15 mouse cellular contexts compared by ENCODE assay signal in the genomic region with DNA sequence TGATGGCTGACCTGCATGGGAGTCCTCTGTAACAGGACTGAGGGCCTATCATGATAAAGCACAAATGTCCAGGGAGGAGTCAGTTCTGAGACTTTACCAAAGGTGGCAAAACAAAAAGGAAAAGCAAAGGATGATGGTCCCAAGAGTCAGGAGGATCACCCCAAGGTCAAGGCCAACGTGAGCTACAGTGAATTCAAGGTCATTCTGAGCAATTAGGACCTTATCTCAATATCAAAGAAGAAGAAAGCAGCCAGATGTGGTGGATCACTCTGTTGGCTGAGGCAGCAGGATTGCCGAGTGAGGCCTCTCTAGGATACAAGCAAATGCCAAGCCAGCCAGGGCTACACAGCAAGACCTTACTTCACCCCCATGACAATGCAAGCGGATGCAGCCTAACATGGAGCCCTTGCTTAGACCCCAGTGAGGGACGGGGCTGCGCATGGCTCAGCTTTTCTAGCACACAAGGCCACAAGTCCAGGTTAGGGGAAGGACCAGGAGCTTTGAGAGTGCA. TPM values are rescaled to one million over a fixed set of nuclear protein-coding genes. Genes with fewer than 3 reads are reported as not detected.
DNase-seq lines count a peak whose midpoint lies in the region; ATAC-seq and TF ChIP-seq lines count a peak whose summit lies in the region.
"Had no signal": no experiment of that assay in that cellular context is flagged by ENCODE, and none has a peak within 500 bp of the region (broad histone marks: within the 10 kb centered on the region; RNA-seq: fewer than 3 reads in every experiment).

No protein-coding gene starts in this region.

- H3K27ac ChIP-seq in kidney, adult 2 months (ENCODE audit: insufficient read depth, low read depth, low read length) = peak overlapping the region; percentile 88
- H3K27ac ChIP-seq in ES-Bruce4 (ENCODE audit: insufficient read depth, low read length) = peak overlapping the region; percentile 55
- H3K27ac ChIP-seq in intestine, embryonic 15.5 days = peak overlapping the region; percentile 83
- H3K27ac ChIP-seq in midbrain, embryonic 11.5 days (ENCODE audit: low read depth, low read length) = no peak overlapping the region
- H3K27ac ChIP-seq: midbrain, embryonic 15.5 days; neural tube, embryonic 13.5 days had no signal

- peak overlapping the region; percentile 30; the same call in 1 of the 2 replicates for H3K4me2 ChIP-seq in intestine, embryonic 15.5 days (replicated peaks)
- no peak overlapping the region for H3K4me2 ChIP-seq in midbrain, embryonic 11.5 days
- H3K4me2 ChIP-seq: midbrain, embryonic 15.5 days; neural tube, embryonic 13.5 days had no signal

- WGBS in kidney, adult 2 months = 67% methylated on average over 5 of the region's 5 CpGs
- 65% methylated on average over 5 of the region's 5 CpGs for WGBS in intestine, embryonic 15.5 days
- WGBS in midbrain, embryonic 11.5 days = 82% methylated on average over 5 of the region's 5 CpGs

- no peaks in the 10 kb centered on the region for H3K9me3 ChIP-seq in ES-Bruce4 (replicated peaks; ENCODE audit: control insufficient read depth, insufficient read depth, low read length, poor library complexity, severe bottlenecking)
- no peaks in the 10 kb centered on the region for H3K9me3 ChIP-seq in intestine, embryonic 15.5 days
- no peaks in the 10 kb centered on the region for H3K9me3 ChIP-seq in midbrain, embryonic 11.5 days (ENCODE audit: control insufficient read depth, low read length)
- H3K9me3 ChIP-seq: midbrain, embryonic 15.5 days; neural tube, embryonic 13.5 days had no signal

- TF ChIP-seq EP300 in ES-Bruce4 (IDR thresholded peaks at IDR 0.05; ENCODE audit: insufficient read depth, low read depth, low read length) = peak; percentile 91

- DNase-seq in kidney, adult 2 months = no peak
- no peak for DNase-seq in kidney, postnatal 14 days
- peak; percentile 14 for DNase-seq in 416B (ENCODE audit: low read depth)
- no peak for DNase-seq in midbrain, embryonic 11.5 days (ENCODE audit: low spot score, missing footprints)
- DNase-seq in Muller cell, postnatal 12 days (ENCODE audit: inconsistent ontology term) = no peak
- DNase-seq: cerebellum, postnatal 10 days; right cerebral cortex, adult 18-20 months had no signal

- H3K27me3 ChIP-seq in kidney, adult 2 months (replicated peaks; ENCODE audit: control insufficient read depth, insufficient read depth, low read length) = no peaks in the 10 kb centered on the region
- no peaks in the 10 kb centered on the region for H3K27me3 ChIP-seq in ES-Bruce4 (ENCODE audit: control insufficient read depth, insufficient read depth, low read length, poor library complexity, severe bottlenecking)
- no peaks in the 10 kb centered on the region for H3K27me3 ChIP-seq in intestine, embryonic 15.5 days (replicated peaks)
- no peaks in the 10 kb centered on the region for H3K27me3 ChIP-seq in midbrain, embryonic 11.5 days (ENCODE audit: control insufficient read depth, insufficient read depth, low read length)
- H3K27me3 ChIP-seq: midbrain, embryonic 15.5 days; neural tube, embryonic 13.5 days had no signal

- no peak overlapping the region for H3K4me3 ChIP-seq in kidney, adult 2 months (ENCODE audit: insufficient read depth, low read depth, low read length)
- H3K4me3 ChIP-seq in ES-Bruce4 (ENCODE audit: low read depth, low read length) = no peak overlapping the region
- H3K4me3 ChIP-seq in intestine, embryonic 15.5 days (replicated peaks) = no peak overlapping the region
- H3K4me3 ChIP-seq in midbrain, embryonic 11.5 days (ENCODE audit: low read depth, low read length) = no peak overlapping the region
- H3K4me3 ChIP-seq: erythroblast, embryonic 14.5 days; midbrain, embryonic 15.5 days; neural tube, embryonic 13.5 days had no signal

- no peak for TF ChIP-seq CTCF in kidney, adult 2 months (conservative IDR thresholded peaks at IDR 0.05; ENCODE audit: insufficient read depth, insufficient read length, low read depth, low read length)
- no peak for TF ChIP-seq CTCF in ES-Bruce4 (IDR thresholded peaks at IDR 0.05; ENCODE audit: low read depth, low read length)

- peaks cover 69% of the 10 kb centered on the region for H3K4me1 ChIP-seq in kidney, adult 2 months (ENCODE audit: control insufficient read depth, insufficient read depth, low read length)
- peaks cover 21% of the 10 kb centered on the region for H3K4me1 ChIP-seq in ES-Bruce4 (ENCODE audit: control insufficient read depth, insufficient read depth, low read length)
- H3K4me1 ChIP-seq in intestine, embryonic 15.5 days (replicated peaks) = peaks cover 73% of the 10 kb centered on the region
- no peaks in the 10 kb centered on the region for H3K4me1 ChIP-seq in midbrain, embryonic 11.5 days (ENCODE audit: control insufficient read depth, insufficient read depth, low read length)

- H3K36me3 ChIP-seq in kidney, adult 2 months (ENCODE audit: control insufficient read depth, insufficient read depth, low read length) = no peaks in the 10 kb centered on the region
- no peaks in the 10 kb centered on the region for H3K36me3 ChIP-seq in ES-Bruce4 (ENCODE audit: control insufficient read depth, insufficient read depth, low read length, poor library complexity, severe bottlenecking)
- H3K36me3 ChIP-seq in intestine, embryonic 15.5 days = 0 out of 2 replicates have a peak, but pooled peaks cover 6% of the 10 kb centered on the region
- H3K36me3 ChIP-seq in midbrain, embryonic 11.5 days (ENCODE audit: control insufficient read depth, insufficient read depth, low read length) = no peaks in the 10 kb centered on the region
- H3K36me3 ChIP-seq: midbrain, embryonic 15.5 days; neural tube, embryonic 13.5 days had no signal

- no peak overlapping the region for H3K9ac ChIP-seq in ES-Bruce4 (ENCODE audit: low read depth, poor library complexity, severe bottlenecking)
- no peak overlapping the region for H3K9ac ChIP-seq in intestine, embryonic 15.5 days
- no peak overlapping the region for H3K9ac ChIP-seq in midbrain, embryonic 11.5 days (ENCODE audit: low read length)
- H3K9ac ChIP-seq: midbrain, embryonic 15.5 days had no signal

- TF ChIP-seq POLR2A in kidney, adult 2 months (IDR thresholded peaks at IDR 0.05; ENCODE audit: low read depth, low read length) = no peak
- TF ChIP-seq POLR2A in ES-Bruce4 (IDR thresholded peaks at IDR 0.05; ENCODE audit: insufficient read depth, low read length) = no peak

- ATAC-seq in intestine, embryonic 15.5 days = no peak
- no peak for ATAC-seq in midbrain, embryonic 11.5 days (ENCODE audit: low FRiP score)
- ATAC-seq: midbrain, embryonic 15.5 days had no signal

RNA-seq across cellular contexts. Expression of a gene that starts 19.3 kb away (rescaled TPM):
- 67.0 and 79.0 TPM in 2 replicates for polyA plus RNA-seq in kidney, adult 2 months (2012; rRNA removed)
- polyA plus RNA-seq in ES-Bruce4 (2011; ENCODE audit: insufficient read depth, insufficient read length, low read depth, missing spikeins) = 86.0 and 94.1 TPM in 2 replicates
- polyA plus RNA-seq in intestine, embryonic 15.5 days (2015; fragmentation: Nextera tagmentation; extraction: Ambion mirVana) = 18.9 and 19.5 TPM in 2 replicates
- 23.8 and 27.8 TPM in 2 replicates for polyA plus RNA-seq in midbrain, embryonic 11.5 days (2014; fragmentation: Nextera tagmentation; extraction: Ambion mirVana)

RNA-seq across cellular contexts. Expression of a gene that starts 19.4 kb away (rescaled TPM):
- 36.9 and 41.8 TPM in 2 replicates for polyA plus RNA-seq in kidney, adult 2 months (2012; rRNA removed)
- polyA plus RNA-seq in ES-Bruce4 (2011; ENCODE audit: insufficient read depth, insufficient read length, low read depth, missing spikeins) = 64.4 and 75.1 TPM in 2 replicates
- polyA plus RNA-seq in intestine, embryonic 15.5 days (2015; fragmentation: Nextera tagmentation; extraction: Ambion mirVana) = 51.7 and 53.1 TPM in 2 replicates
- 29.6 and 32.5 TPM in 2 replicates for polyA plus RNA-seq in midbrain, embryonic 11.5 days (2014; fragmentation: Nextera tagmentation; extraction: Ambion mirVana)

RNA-seq across cellular contexts. Expression of a gene that starts 31.5 kb away (rescaled TPM):
- polyA plus RNA-seq in kidney, adult 2 months (2012; rRNA removed) = 57.2 and 85.4 TPM in 2 replicates
- 4.5 and 6.4 TPM in 2 replicates for polyA plus RNA-seq in ES-Bruce4 (2011; ENCODE audit: insufficient read depth, insufficient read length, low read depth, missing spikeins)
- not detected in 2 replicates for polyA plus RNA-seq in intestine, embryonic 15.5 days (2015; fragmentation: Nextera tagmentation; extraction: Ambion mirVana)
- not detected in 2 replicates for polyA plus RNA-seq in midbrain, embryonic 11.5 days (2014; fragmentation: Nextera tagmentation; extraction: Ambion mirVana)
- polyA plus RNA-seq: heart, embryonic 14.5 days; neural tube, embryonic 13.5 days had no signal

RNA-seq across cellular contexts. Expression of a gene that starts 37.9 kb away (rescaled TPM):
- 12.4 and 13.3 TPM in 2 replicates for polyA plus RNA-seq in kidney, adult 2 months (2012; rRNA removed)
- polyA plus RNA-seq in ES-Bruce4 (2011; ENCODE audit: insufficient read depth, insufficient read length, low read depth, missing spikeins) = not detected in 2 replicates
- polyA plus RNA-seq in intestine, embryonic 15.5 days (2015; fragmentation: Nextera tagmentation; extraction: Ambion mirVana) = 33.3 and 122 TPM in 2 replicates
- polyA plus RNA-seq in midbrain, embryonic 11.5 days (2014; fragmentation: Nextera tagmentation; extraction: Ambion mirVana) = not detected in 2 replicates
- polyA plus RNA-seq: erythroblast, embryonic 14.5 days; frontal cortex, adult 2 months; heart, embryonic 14.5 days; midbrain, embryonic 15.5 days; neural tube, embryonic 13.5 days had no signal

RNA-seq across cellular contexts. Expression of a gene that starts 52.5 kb away (rescaled TPM):
- not detected in 2 replicates for polyA plus RNA-seq in kidney, adult 2 months (2012; rRNA removed)
- polyA plus RNA-seq in ES-Bruce4 (2011; ENCODE audit: insufficient read depth, insufficient read length, low read depth, missing spikeins) = 1.4 and 1.8 TPM in 2 replicates
- polyA plus RNA-seq in intestine, embryonic 15.5 days (2015; fragmentation: Nextera tagmentation; extraction: Ambion mirVana) = 0.06 TPM in 1 of 2 replicates, not detected in the other
- not detected in 2 replicates for polyA plus RNA-seq in midbrain, embryonic 11.5 days (2014; fragmentation: Nextera tagmentation; extraction: Ambion mirVana)
- polyA plus RNA-seq: erythroblast, embryonic 14.5 days; heart, embryonic 14.5 days; liver, adult 2 months; neural tube, embryonic 13.5 days had no signal
